Mouse (Mus musculus): Measurements from ENCODE around the gene Gm45902. TPM values are rescaled to one million over a fixed set of nuclear protein-coding genes. Genes with fewer than 3 reads are reported as not detected.

Gm45902 gene
- 7.8 and 9.2 TPM in 2 replicates for polyA plus RNA-seq (2015; fragmentation: Nextera tagmentation; extraction: Ambion mirVana)

GRCm38 (mm10) chr2:3512552-3513454 lies at the start of gene Gm45902, which contains the start of the genes Hspa14 and Cdnf:
Gene Gm45902, minus strand, starts transcription at chr2:3512790.
Gene Hspa14, minus strand, starts transcription at chr2:3512814.
Gene Cdnf, plus strand, starts transcription at chr2:3513030.
- H3K9me3 ChIP-seq (replicated peaks), result no peaks in the 10 kb centered on the region
- H3K4me3 ChIP-seq, result peak within 1 kb of the TSS; percentile 86
- no peaks in the 10 kb centered on the region for H3K27me3 ChIP-seq
- peaks cover 21% of the 10 kb centered on the region for H3K4me1 ChIP-seq
- H3K9ac ChIP-seq, result peak within 1 kb of the TSS; percentile 86
- peak; percentile 100 for ATAC-seq
- peak within 1 kb of the TSS; percentile 96 for H3K4me2 ChIP-seq
- H3K36me3 ChIP-seq (ENCODE audit: poor library complexity, severe bottlenecking), result peaks cover 28% of the 10 kb centered on the region
- peak within 1 kb of the TSS; percentile 78 for H3K27ac ChIP-seq
- WGBS, result 1% methylated on average over 60 of the region's 60 CpGs

- Histone ChIP-seq H3K9ac (no peak overlapping the region), H3K4me3 (no peak overlapping the region), H3K4me2 (no peak overlapping the region), H3K4me1 (no peaks in the 10 kb centered on the region), H3K36me3 (ENCODE audit: poor library complexity, severe bottlenecking) (no peaks in the 10 kb centered on the region), H3K27ac (no peak overlapping the region), H3K9me3 (replicated peaks) (no peaks in the 10 kb centered on the region), H3K27me3 (no peaks in the 10 kb centered on the region)
- 1% methylated on average over 4 of the region's 4 CpGs for WGBS
- no peak for ATAC-seq
Measured at GRCm38 (mm10) chr2:3546588-3546987, 34.0 kb upstream of the Gm45902 start.

- WGBS, result 64% methylated on average over 2 of the region's 2 CpGs
- Histone ChIP-seq H3K36me3 (ENCODE audit: poor library complexity, severe bottlenecking) (no peaks in the 10 kb centered on the region), H3K27ac (no peak overlapping the region), H3K4me2 (no peak overlapping the region), H3K9me3 (replicated peaks) (no peaks in the 10 kb centered on the region), H3K9ac (no peak overlapping the region), H3K27me3 (no peaks in the 10 kb centered on the region), H3K4me1 (no peaks in the 10 kb centered on the region), H3K4me3 (no peak overlapping the region)
- no peak for ATAC-seq
Measured at GRCm38 (mm10) chr2:3546055-3546454, 33.5 kb upstream of the Gm45902 start.

GRCm38 (mm10) chr2:3541307-3542079 lies 28.9 kb upstream of the Gm45902 start:
- Histone ChIP-seq H3K9me3 (replicated peaks) (no peaks in the 10 kb centered on the region), H3K36me3 (ENCODE audit: poor library complexity, severe bottlenecking) (no peaks in the 10 kb centered on the region), H3K4me1 (no peaks in the 10 kb centered on the region), H3K4me2 (no peak overlapping the region), H3K27ac (no peak overlapping the region), H3K9ac (no peak overlapping the region), H3K4me3 (no peak overlapping the region), H3K27me3 (no peaks in the 10 kb centered on the region)
- WGBS, result 73% methylated on average over 9 of the region's 9 CpGs
- no peak for ATAC-seq

GRCm38 (mm10) chr2:3526288-3526687 lies 13.7 kb upstream of the Gm45902 start:
- H3K9ac ChIP-seq, result no peak overlapping the region
- H3K9me3 ChIP-seq (replicated peaks), result no peaks in the 10 kb centered on the region
- no peaks in the 10 kb centered on the region for H3K4me1 ChIP-seq
- no peak overlapping the region for H3K4me2 ChIP-seq
- 86% methylated on average over 6 of the region's 6 CpGs for WGBS
- ATAC-seq, result no peak
- H3K36me3 ChIP-seq (ENCODE audit: poor library complexity, severe bottlenecking), result no peaks in the 10 kb centered on the region
- H3K4me3 ChIP-seq, result no peak overlapping the region
- H3K27me3 ChIP-seq, result no peaks in the 10 kb centered on the region
- H3K27ac ChIP-seq, result no peak overlapping the region

- ATAC-seq, result no peak
- Histone ChIP-seq H3K36me3 (ENCODE audit: poor library complexity, severe bottlenecking) (no peaks in the 10 kb centered on the region), H3K4me2 (no peak overlapping the region), H3K27ac (no peak overlapping the region), H3K4me1 (no peaks in the 10 kb centered on the region), H3K4me3 (no peak overlapping the region), H3K9me3 (replicated peaks) (no peaks in the 10 kb centered on the region), H3K9ac (no peak overlapping the region), H3K27me3 (no peaks in the 10 kb centered on the region)
- 85% methylated on average over 4 of the region's 4 CpGs for WGBS
Measured at GRCm38 (mm10) chr2:3522558-3522957, 10.0 kb upstream of the Gm45902 start.

GRCm38 (mm10) chr2:3512076-3512475 lies 514 bp downstream of the Gm45902 start:
- 0% methylated on average over 15 of the region's 15 CpGs for WGBS
- Histone ChIP-seq H3K9me3 (replicated peaks) (no peaks in the 10 kb centered on the region), H3K4me1 (peaks cover 21% of the 10 kb centered on the region), H3K9ac (peak overlapping the region; percentile 86), H3K4me3 (peak overlapping the region; percentile 86), H3K4me2 (peak overlapping the region; percentile 96), H3K27ac (peak overlapping the region; percentile 78; the same call in 1 of the 2 replicates), H3K36me3 (ENCODE audit: poor library complexity, severe bottlenecking) (peaks cover 35% of the 10 kb centered on the region), H3K27me3 (no peaks in the 10 kb centered on the region)
- no peak for ATAC-seq

GRCm38 (mm10) chr2:3500886-3501285 lies 11.7 kb downstream of the Gm45902 start:
- Histone ChIP-seq H3K4me3 (no peak overlapping the region), H3K27ac (no peak overlapping the region), H3K4me2 (no peak overlapping the region), H3K4me1 (no peaks in the 10 kb centered on the region), H3K9ac (no peak overlapping the region), H3K36me3 (ENCODE audit: poor library complexity, severe bottlenecking) (peaks cover 72% of the 10 kb centered on the region), H3K27me3 (no peaks in the 10 kb centered on the region), H3K9me3 (replicated peaks) (no peaks in the 10 kb centered on the region)
- 96% methylated on average over 5 of the region's 5 CpGs for WGBS
- ATAC-seq, result no peak

GRCm38 (mm10) chr2:3499543-3499942 lies 13.0 kb downstream of the Gm45902 start:
- H3K27me3 ChIP-seq, result no peaks in the 10 kb centered on the region
- no peak overlapping the region for H3K9ac ChIP-seq
- H3K4me3 ChIP-seq, result no peak overlapping the region
- no peak overlapping the region for H3K27ac ChIP-seq
- WGBS, result 94% methylated on average over 6 of the region's 6 CpGs
- ATAC-seq, result no peak
- H3K36me3 ChIP-seq (ENCODE audit: poor library complexity, severe bottlenecking), result peaks cover 74% of the 10 kb centered on the region
- H3K9me3 ChIP-seq (replicated peaks), result no peaks in the 10 kb centered on the region
- H3K4me2 ChIP-seq, result no peak overlapping the region
- no peaks in the 10 kb centered on the region for H3K4me1 ChIP-seq

- WGBS, result 93% methylated on average over 3 of the region's 3 CpGs
- ATAC-seq, result no peak
- Histone ChIP-seq H3K9me3 (replicated peaks) (no peaks in the 10 kb centered on the region), H3K27me3 (no peaks in the 10 kb centered on the region), H3K9ac (no peak overlapping the region), H3K4me1 (no peaks in the 10 kb centered on the region), H3K4me2 (no peak overlapping the region), H3K36me3 (ENCODE audit: poor library complexity, severe bottlenecking) (peaks cover 83% of the 10 kb centered on the region), H3K4me3 (no peak overlapping the region), H3K27ac (no peak overlapping the region)
Measured at GRCm38 (mm10) chr2:3493833-3494409, 18.7 kb downstream of the Gm45902 start.

- no peak for ATAC-seq
- H3K36me3 ChIP-seq (ENCODE audit: poor library complexity, severe bottlenecking), result peaks cover 50% of the 10 kb centered on the region
- H3K4me2 ChIP-seq, result no peak overlapping the region
- 69% methylated on average over 3 of the region's 3 CpGs for WGBS
- H3K4me3 ChIP-seq, result no peak overlapping the region
- H3K9ac ChIP-seq, result no peak overlapping the region
- H3K27me3 ChIP-seq, result no peaks in the 10 kb centered on the region
- H3K4me1 ChIP-seq, result no peaks in the 10 kb centered on the region
- H3K9me3 ChIP-seq (replicated peaks), result no peaks in the 10 kb centered on the region
- no peak overlapping the region for H3K27ac ChIP-seq
Measured at GRCm38 (mm10) chr2:3489816-3490215, 22.8 kb downstream of the Gm45902 start.

GRCm38 (mm10) chr2:3480239-3480638 lies 32.4 kb downstream of the Gm45902 start:
- Histone ChIP-seq H3K27ac (no peak overlapping the region), H3K4me3 (no peak overlapping the region), H3K9ac (no peak overlapping the region), H3K4me2 (no peak overlapping the region), H3K36me3 (ENCODE audit: poor library complexity, severe bottlenecking) (no peaks in the 10 kb centered on the region), H3K9me3 (replicated peaks) (no peaks in the 10 kb centered on the region), H3K27me3 (no peaks in the 10 kb centered on the region), H3K4me1 (peaks cover 4% of the 10 kb centered on the region)
- ATAC-seq, result no peak
- 88% methylated on average over 3 of the region's 3 CpGs for WGBS

All from forebrain, embryonic 13.5 days (tissue).